Mouse (Mus musculus) heart, embryonic 13.5 days (tissue): ENCODE data around the gene Hectd4. TPM values are rescaled to one million over a fixed set of nuclear protein-coding genes. Genes with fewer than 3 reads are reported as not detected.
"Not testable (repeated sequence)": the region's sequence is repeated elsewhere in the genome, so short reads cannot be mapped to it uniquely, and the experiment has no call there.

Source experiments
- ATAC-seq: fragments of 200-750 bp; cut with Nextera tagmentation; 2 replicates; pipeline ENCODE4 v1.8.0; 2017; ENCODE audit warnings: moderate TSS enrichment; ENCODE audit not compliant: insufficient number of reproducible peaks, low FRiP score, low TSS enrichment; ENCODE audit errors: extremely low read depth
- H3K27ac ChIP-seq: fragments of 300-500 bp; sonication (generic); replicated peaks from 2 replicates; pipeline ENCODE4 v1.5.1; 2015; ENCODE audit warnings: moderate library complexity, mild to moderate bottlenecking, inconsistent platforms
- H3K27me3 ChIP-seq: fragments of 300-500 bp; sonication (generic); replicated peaks from 2 replicates; pipeline ENCODE4 v1.6.1; 2015; ENCODE audit warnings: mild to moderate bottlenecking, inconsistent platforms
- H3K36me3 ChIP-seq: fragments of 300-500 bp; sonication (generic); 2 replicates; pipeline ENCODE4 v1.6.1; 2015; ENCODE audit warnings: mild to moderate bottlenecking, inconsistent platforms
- H3K4me1 ChIP-seq: fragments of 300-500 bp; sonication (generic); 2 replicates; pipeline ENCODE4 v1.6.1; 2015; ENCODE audit warnings: inconsistent platforms
- H3K4me2 ChIP-seq: fragments of 300-500 bp; sonication (generic); 2 replicates; pipeline ENCODE4 v1.6.1; 2015; ENCODE audit warnings: inconsistent platforms, mild to moderate bottlenecking, moderate library complexity
- H3K4me3 ChIP-seq: fragments of 300-500 bp; sonication (generic); 2 replicates; pipeline ENCODE4 v1.5.1; 2015; ENCODE audit warnings: moderate library complexity, mild to moderate bottlenecking, inconsistent platforms
- H3K9ac ChIP-seq: fragments of 300-500 bp; sonication (generic); 2 replicates; pipeline ENCODE4 v1.6.1; 2015; ENCODE audit warnings: inconsistent platforms, mild to moderate bottlenecking, moderate library complexity
- H3K9me3 ChIP-seq: fragments of 300-500 bp; sonication (generic); 2 replicates; pipeline ENCODE4 v1.6.1; 2016; ENCODE audit warnings: inconsistent platforms
- WGBS: fragments of 180-500 bp; shearing (Covaris S2); methylation state at CpG from one replicate; pipeline ENCODE4 v1.1.7; 2015; ENCODE audit warnings: mixed read lengths; 5-methylcytosine and 5-hydroxymethylcytosine counted together
- polyA plus RNA-seq: library from polyadenylated mRNA; unstranded; fragments of >200 nt; fragmentation: Nextera tagmentation; extraction: Ambion mirVana; gene quantifications from 2 replicates; pipeline ENCODE4 v1.2.1, GENCODE M21; 2015

Hectd4 gene
- polyA plus RNA-seq, 1 experiment from 2014 or later = 2.8 TPM

GRCm38 (mm10) chr5:121206984-121207383 is 13.0 kb upstream of the Hectd4 start:
- peak overlapping the region; percentile 99; the same call in 1 of the 2 replicates for H3K9ac ChIP-seq
- no peak overlapping the region for H3K27ac ChIP-seq
- H3K4me2 ChIP-seq = peak overlapping the region; percentile 82; the same call in 1 of the 2 replicates
- no peaks in the 10 kb centered on the region for H3K9me3 ChIP-seq
- H3K36me3 ChIP-seq = peaks cover 66% of the 10 kb centered on the region
- peaks cover 26% of the 10 kb centered on the region for H3K4me1 ChIP-seq
- H3K4me3 ChIP-seq = 0 out of 2 replicates have a peak overlapping the region, but pooled peaks have one; percentile 98
- no peak for ATAC-seq
- no peaks in the 10 kb centered on the region for H3K27me3 ChIP-seq
- WGBS = 58% methylated on average over 3 of the region's 3 CpGs

- peaks cover 77% of the 10 kb centered on the region for H3K36me3 ChIP-seq
- WGBS = 90% methylated on average over 9 of the region's 9 CpGs
- H3K9ac ChIP-seq = no peak overlapping the region
- ATAC-seq = no peak
- H3K9me3 ChIP-seq = no peaks in the 10 kb centered on the region
- peaks cover 26% of the 10 kb centered on the region for H3K4me1 ChIP-seq
- H3K27ac ChIP-seq = no peak overlapping the region
- H3K4me3 ChIP-seq = no peak overlapping the region
- H3K27me3 ChIP-seq = no peaks in the 10 kb centered on the region
- no peak overlapping the region for H3K4me2 ChIP-seq
Observed at GRCm38 (mm10) chr5:121209755-121210600, 10.0 kb upstream of the Hectd4 start.

- WGBS = 86% methylated on average over 1 of the region's 1 CpGs
- Histone ChIP-seq H3K4me2 (no peak overlapping the region), H3K27me3 (no peaks in the 10 kb centered on the region), H3K27ac (no peak overlapping the region), H3K4me3 (no peak overlapping the region), H3K9ac (no peak overlapping the region), H3K36me3 (peaks cover 76% of the 10 kb centered on the region), H3K4me1 (peaks cover 20% of the 10 kb centered on the region), H3K9me3 (no peaks in the 10 kb centered on the region)
- no peak for ATAC-seq
Observed at GRCm38 (mm10) chr5:121210601-121210924, 9.5 kb upstream of the Hectd4 start.

GRCm38 (mm10) chr5:121212108-121212507 is 7.9 kb upstream of the Hectd4 start:
- H3K4me1 ChIP-seq = peaks cover 5% of the 10 kb centered on the region; the same call in 1 of the 2 replicates
- peaks cover 61% of the 10 kb centered on the region for H3K36me3 ChIP-seq
- ATAC-seq = no peak
- H3K9ac ChIP-seq = no peak overlapping the region
- no peak overlapping the region for H3K27ac ChIP-seq
- no peaks in the 10 kb centered on the region for H3K9me3 ChIP-seq
- H3K4me3 ChIP-seq = no peak overlapping the region
- 89% methylated on average over 6 of the region's 6 CpGs for WGBS
- H3K4me2 ChIP-seq = no peak overlapping the region
- no peaks in the 10 kb centered on the region for H3K27me3 ChIP-seq

- Histone ChIP-seq H3K9me3 (no peaks in the 10 kb centered on the region), H3K4me2 (no peak overlapping the region), H3K27me3 (no peaks in the 10 kb centered on the region), H3K36me3 (peaks cover 35% of the 10 kb centered on the region), H3K9ac (no peak overlapping the region), H3K27ac (no peak overlapping the region), H3K4me3 (no peak overlapping the region), H3K4me1 (peaks cover 2% of the 10 kb centered on the region; the same call in 1 of the 2 replicates)
- WGBS = 44% methylated on average over 7 of the region's 7 CpGs
- no peak for ATAC-seq
Observed at GRCm38 (mm10) chr5:121214707-121215106, 5.3 kb upstream of the Hectd4 start.

- no peak overlapping the region for H3K27ac ChIP-seq
- WGBS = 43% methylated on average over 13 of the region's 13 CpGs
- no peak overlapping the region for H3K9ac ChIP-seq
- H3K27me3 ChIP-seq = no peaks in the 10 kb centered on the region
- peaks cover 4% of the 10 kb centered on the region; the same call in 1 of the 2 replicates for H3K4me1 ChIP-seq
- H3K4me2 ChIP-seq = no peak overlapping the region
- H3K4me3 ChIP-seq = no peak overlapping the region
- no peak for ATAC-seq
- H3K36me3 ChIP-seq = peaks cover 26% of the 10 kb centered on the region
- no peaks in the 10 kb centered on the region for H3K9me3 ChIP-seq
Observed at GRCm38 (mm10) chr5:121215380-121216125, 4.5 kb upstream of the Hectd4 start.

GRCm38 (mm10) chr5:121216126-121216446 is 3.9 kb upstream of the Hectd4 start:
- peaks cover 21% of the 10 kb centered on the region for H3K36me3 ChIP-seq
- WGBS = 50% methylated on average over 12 of the region's 12 CpGs
- no peak for ATAC-seq

GRCm38 (mm10) chr5:121216584-121217312 is 3.3 kb upstream of the Hectd4 start:
- H3K9me3 ChIP-seq, ATAC-seq, H3K9ac ChIP-seq, H3K4me2 ChIP-seq, H3K27me3 ChIP-seq, H3K27ac ChIP-seq, H3K4me3 ChIP-seq: not testable (repeated sequence)
- H3K36me3 ChIP-seq = peaks cover 14% of the 10 kb centered on the region
- 80% methylated on average over 9 of the region's 9 CpGs for WGBS
- H3K4me1 ChIP-seq = peaks cover 11% of the 10 kb centered on the region

More at GRCm38 (mm10) chr5:121216126-121216446, 3.9 kb upstream of the Hectd4 start:
- Histone ChIP-seq H3K4me1 (peaks cover 4% of the 10 kb centered on the region; the same call in 1 of the 2 replicates), H3K9ac (no peak overlapping the region), H3K4me2 (no peak overlapping the region), H3K27me3 (no peaks in the 10 kb centered on the region), H3K27ac (no peak overlapping the region), H3K9me3 (no peaks in the 10 kb centered on the region), H3K4me3 (no peak overlapping the region)

GRCm38 (mm10) chr5:121217313-121217634 is 2.7 kb upstream of the Hectd4 start:
- no peak overlapping the region for H3K4me3 ChIP-seq
- 72% methylated on average over 2 of the region's 2 CpGs for WGBS
- H3K4me2 ChIP-seq = no peak overlapping the region
- no peaks in the 10 kb centered on the region for H3K9me3 ChIP-seq
- peaks cover 15% of the 10 kb centered on the region for H3K4me1 ChIP-seq
- H3K27me3 ChIP-seq = no peaks in the 10 kb centered on the region
- peaks cover 9% of the 10 kb centered on the region for H3K36me3 ChIP-seq
- no peak overlapping the region for H3K27ac ChIP-seq
- H3K9ac ChIP-seq = no peak overlapping the region
- ATAC-seq = no peak

GRCm38 (mm10) chr5:121219190-121219589 is 829 bp upstream of the Hectd4 start:
- no peaks in the 10 kb centered on the region for H3K27me3 ChIP-seq
- H3K36me3 ChIP-seq = no peaks in the 10 kb centered on the region
- WGBS = 92% methylated on average over 1 of the region's 1 CpGs
- H3K4me3 ChIP-seq = no peak overlapping the region
- no peak for ATAC-seq
- H3K4me1 ChIP-seq = peaks cover 20% of the 10 kb centered on the region
- no peak overlapping the region for H3K4me2 ChIP-seq
- H3K9ac ChIP-seq = no peak overlapping the region
- no peaks in the 10 kb centered on the region for H3K9me3 ChIP-seq
- no peak overlapping the region for H3K27ac ChIP-seq

GRCm38 (mm10) chr5:121220732-121221301 is 798 bp downstream of the Hectd4 start:
- H3K27me3 ChIP-seq = no peaks in the 10 kb centered on the region
- H3K9me3 ChIP-seq = no peaks in the 10 kb centered on the region
- H3K27ac ChIP-seq = peak overlapping the region; percentile 88
- under 1% methylated on average over 30 of the region's 38 CpGs for WGBS
- peak; percentile 17; the same call in 1 of the 2 replicates for ATAC-seq
- peak overlapping the region; percentile 86 for H3K4me3 ChIP-seq
- no peaks in the 10 kb centered on the region for H3K36me3 ChIP-seq
- H3K9ac ChIP-seq = peak overlapping the region; percentile 96
- H3K4me1 ChIP-seq = peaks cover 33% of the 10 kb centered on the region
- H3K4me2 ChIP-seq = peak overlapping the region; percentile 81
